Comparison of ENCODE assay signal across 25 mouse cellular contexts in genomic region chr13:40387446-40387845, GRCm38 (mm10). TPM values are rescaled to one million over a fixed set of nuclear protein-coding genes. Genes with fewer than 3 reads are reported as not detected.
"Had no signal": no experiment of that assay in that cellular context is flagged by ENCODE, and none has a peak within 500 bp of the region (broad histone marks: within the 10 kb centered on the region; RNA-seq: fewer than 3 reads in every experiment).

No protein-coding gene starts in this region.

- H3K36me3 ChIP-seq: midbrain, embryonic 13.5 days; midbrain, embryonic 15.5 days; neural tube, embryonic 12.5 days had no signal

- DNase-seq: lung, adult 2 months; lung, postnatal 10 days; lung, postnatal 36 days; right cerebral cortex, adult 18-20 months; right cerebral cortex, postnatal 14 days; right cerebral cortex, postnatal 4 days; spleen, adult 18-20 months; thymus, adult 18-20 months; thymus, postnatal 14 days; thymus, postnatal 36 days had no signal

- H3K27ac ChIP-seq: liver, embryonic 14.5 days; macrophage; midbrain, embryonic 13.5 days; midbrain, embryonic 15.5 days; neural tube, embryonic 12.5 days had no signal

- H3K4me3 ChIP-seq: megakaryocyte, embryonic 14.5 days; midbrain, embryonic 13.5 days; midbrain, embryonic 15.5 days; neural tube, embryonic 12.5 days had no signal

- H3K4me1 ChIP-seq: megakaryocyte, embryonic 14.5 days; midbrain, embryonic 13.5 days; midbrain, embryonic 15.5 days; neural tube, embryonic 12.5 days had no signal

- H3K9ac ChIP-seq: liver, embryonic 14.5 days; midbrain, embryonic 13.5 days; midbrain, embryonic 15.5 days; neural tube, embryonic 12.5 days had no signal

- H3K4me2 ChIP-seq: midbrain, embryonic 11.5 days; midbrain, embryonic 13.5 days; midbrain, embryonic 15.5 days; neural tube, embryonic 12.5 days had no signal

- ATAC-seq: midbrain, embryonic 13.5 days; midbrain, embryonic 15.5 days had no signal

- H3K9me3 ChIP-seq: midbrain, embryonic 13.5 days; midbrain, embryonic 15.5 days; neural tube, embryonic 12.5 days had no signal

- H3K27me3 ChIP-seq: megakaryocyte, embryonic 14.5 days; midbrain, embryonic 13.5 days; midbrain, embryonic 15.5 days; neural tube, embryonic 12.5 days had no signal

RNA-seq across cellular contexts. Expression of gene Ofcc1, which starts 26.2 kb away (rescaled TPM):
- total RNA-seq: midbrain, postnatal 0 days; monocyte, adult 5-6 weeks; neutrophil, adult 5-6 weeks had no signal
- polyA plus RNA-seq: liver, embryonic 14.5 days; liver, embryonic 16.5 days; lung, adult 2 months; lung, embryonic 16.5 days; macrophage; midbrain, embryonic 11.5 days; midbrain, embryonic 13.5 days; neural tube, embryonic 12.5 days; small intestine, adult 2 months; stomach, embryonic 14.5 days; thymus, postnatal 0 days had no signal
